Mouse (Mus musculus): ENCODE data around the gene Cxxc4. TPM values are rescaled to one million over a fixed set of nuclear protein-coding genes. Genes with fewer than 3 reads are reported as not detected.
"Not testable (repeated sequence)": the region's sequence is repeated elsewhere in the genome, so short reads cannot be mapped to it uniquely, and the experiment has no call there.

Gene Cxxc4
- total RNA-seq (2018; cell fraction: chromatin; rRNA removed), result under 1 TPM in 1 of 26 experiments, not detected in 25; 0.22 TPM
- not detected for total RNA-seq (2018; cell fraction: cytosol; rRNA removed)
- total RNA-seq (2018; cell fraction: nucleus; rRNA removed), result not detected
- not detected in 3 replicates for polyA plus RNA-seq (2018)

DNA sequence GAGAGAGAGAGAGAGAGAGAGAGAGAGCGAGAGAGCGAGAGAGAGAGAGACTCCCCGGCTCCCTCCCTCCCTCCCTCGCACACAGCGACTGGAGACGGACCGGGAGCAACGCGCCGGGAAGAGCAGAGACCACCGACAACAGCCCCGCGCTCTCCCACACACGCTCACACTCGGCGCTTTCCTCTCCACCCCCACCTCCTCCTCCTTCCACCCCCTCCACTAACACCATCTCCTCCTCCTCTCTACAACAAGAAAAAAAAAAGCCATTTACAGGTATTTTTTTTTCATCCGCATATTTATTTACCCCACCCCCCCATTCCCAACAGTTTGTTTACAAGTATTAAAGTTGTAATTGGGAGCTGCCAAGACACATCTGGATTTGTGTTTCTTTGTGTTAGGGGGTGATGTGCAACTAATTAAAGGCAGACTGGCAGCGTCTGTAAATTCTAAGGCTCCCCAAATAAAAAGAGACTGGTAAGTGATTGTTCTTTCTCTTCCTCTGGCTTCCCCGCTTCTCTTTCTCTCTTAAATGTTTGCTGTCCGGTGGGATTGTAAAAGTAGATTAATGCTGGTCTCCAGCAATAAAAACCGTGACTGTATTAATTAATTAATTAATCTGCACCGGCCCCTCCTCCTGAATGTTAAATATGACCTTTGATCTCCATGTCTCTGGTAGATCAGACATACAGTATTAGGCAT, at the start of gene Cxxc4:
Gene Cxxc4 (plus strand): TSS at position 71 of the 699 bp plus-strand sequence.
- no peak within 1 kb of the TSS for H3K27ac ChIP-seq
- no peak within 1 kb of the TSS for H3K4me3 ChIP-seq (ENCODE audit: inconsistent target)
- no peaks in the 10 kb centered on the region for H3K79me2 ChIP-seq (ENCODE audit: inconsistent target)
- WGBS (ENCODE audit: missing documents), result 10% methylated on average over 16 of the region's 22 CpGs
- no peaks in the 10 kb centered on the region for H3K36me3 ChIP-seq (ENCODE audit: inconsistent target)

DNA sequence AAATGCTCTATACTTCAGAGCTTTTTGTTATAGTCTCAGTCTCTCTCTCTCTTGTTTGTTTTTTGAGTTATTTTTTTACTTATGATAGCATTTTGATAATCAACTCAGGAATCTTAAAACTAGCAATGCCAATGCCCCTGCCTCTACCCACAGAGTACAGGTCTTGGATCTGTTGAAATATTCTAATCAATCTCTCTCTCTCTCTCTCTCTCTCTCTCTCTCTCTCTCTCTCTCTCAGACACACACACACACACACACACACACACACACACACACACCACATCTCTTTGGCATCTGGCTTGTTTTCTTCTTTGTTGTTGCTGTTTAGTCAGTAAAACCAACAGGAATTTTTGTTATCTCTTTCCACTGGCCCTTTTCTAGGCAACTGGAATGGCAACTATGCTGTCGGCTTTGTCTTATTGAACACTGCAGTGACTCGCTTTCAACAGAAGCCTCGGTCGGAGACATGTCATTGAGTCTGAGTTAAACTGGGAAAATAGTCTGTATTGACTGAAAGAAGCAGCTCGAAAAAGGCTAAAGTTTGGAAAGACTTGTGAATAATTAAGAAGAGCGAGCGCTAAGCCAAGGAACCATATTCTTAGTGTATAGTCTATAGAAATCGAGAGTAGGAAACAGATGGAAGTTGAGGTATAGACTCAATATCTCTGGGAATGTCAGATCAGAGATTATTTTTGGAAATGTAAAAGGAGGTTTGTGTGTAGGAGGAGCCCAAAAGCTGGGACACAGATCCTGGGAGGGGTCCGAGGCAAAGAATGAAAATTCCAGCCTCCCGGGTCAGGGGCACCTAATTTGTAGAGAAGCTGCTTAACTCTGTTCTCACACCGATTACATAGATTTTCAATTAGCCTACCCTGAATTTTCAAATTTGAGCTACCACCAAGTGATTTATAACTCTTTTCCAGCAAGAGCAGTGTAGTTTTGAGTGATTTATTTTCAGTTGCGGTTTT, 47.0 kb upstream of the Cxxc4 start:
- H3K27ac ChIP-seq, result no peak overlapping the region
- no peaks in the 10 kb centered on the region for H3K79me2 ChIP-seq (ENCODE audit: inconsistent target)
- no peaks in the 10 kb centered on the region for H3K36me3 ChIP-seq (ENCODE audit: inconsistent target)
- no peak overlapping the region for H3K4me3 ChIP-seq (ENCODE audit: inconsistent target)
- WGBS (ENCODE audit: missing documents), result 76% methylated on average over 12 of the region's 12 CpGs

DNA sequence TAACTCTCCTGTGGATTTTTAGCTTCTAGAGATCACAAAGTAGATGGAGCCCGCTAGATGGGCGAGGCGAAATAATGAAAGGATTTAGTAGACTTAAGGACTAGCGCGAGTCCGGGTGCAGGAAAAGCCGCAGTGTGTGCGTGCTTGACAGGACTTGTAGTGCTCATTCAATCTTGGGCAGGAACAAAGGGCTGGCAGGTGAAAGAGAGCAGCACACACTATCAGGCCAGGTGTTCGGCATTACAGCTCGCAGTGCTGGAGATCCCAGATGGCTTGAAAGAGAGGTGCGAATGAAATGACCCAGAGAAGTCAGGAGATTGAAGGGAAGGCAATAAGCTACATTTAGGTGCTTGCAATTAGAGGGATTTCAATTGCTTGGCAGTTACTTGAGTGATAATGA, 46.2 kb upstream of the Cxxc4 start:
- Histone ChIP-seq H3K36me3 (ENCODE audit: inconsistent target) (no peaks in the 10 kb centered on the region), H3K27ac (no peak overlapping the region), H3K4me3 (ENCODE audit: inconsistent target) (no peak overlapping the region), H3K79me2 (ENCODE audit: inconsistent target) (no peaks in the 10 kb centered on the region)
- 41% methylated on average over 11 of the region's 11 CpGs for WGBS (ENCODE audit: missing documents)

DNA sequence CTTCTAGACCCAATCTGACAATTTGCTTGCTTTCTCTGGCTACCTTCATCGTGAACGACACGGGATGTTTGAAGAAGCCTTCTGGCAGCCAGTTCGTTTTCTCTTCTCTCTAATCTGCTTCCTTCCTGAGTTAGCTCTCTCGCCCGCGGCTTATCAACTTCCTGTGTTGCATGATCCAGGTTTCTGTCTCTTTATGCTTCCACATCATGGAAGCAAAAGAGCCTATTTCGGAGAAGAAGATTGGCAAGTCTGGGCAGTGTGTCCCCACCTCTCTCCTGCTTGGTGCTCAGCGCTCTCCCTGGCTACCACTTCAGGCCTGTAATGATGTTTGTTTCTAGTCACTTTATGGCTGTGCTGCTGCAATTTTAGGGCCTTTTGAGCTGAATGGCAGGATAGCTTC, 36.4 kb upstream of the Cxxc4 start:
- no peaks in the 10 kb centered on the region for H3K36me3 ChIP-seq (ENCODE audit: inconsistent target)

DNA sequence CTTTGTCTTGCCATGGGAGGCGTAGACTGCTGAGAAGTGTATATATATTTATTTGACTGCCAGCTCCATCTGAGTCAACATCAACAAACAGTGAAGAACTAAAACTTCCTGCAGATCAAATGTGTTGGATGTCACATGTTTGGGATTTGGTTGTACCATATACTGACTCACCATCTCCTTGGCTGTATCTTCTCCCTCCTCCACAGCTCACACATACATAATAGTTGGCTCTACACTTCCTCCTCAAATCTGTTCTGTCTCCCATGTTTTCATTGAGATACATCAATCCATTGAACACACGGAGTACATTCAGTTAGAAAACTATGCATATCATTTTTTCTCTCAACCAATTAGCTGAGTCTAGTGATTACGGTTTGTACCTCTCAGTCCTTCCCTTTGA, 29.7 kb upstream of the Cxxc4 start:
- WGBS (ENCODE audit: missing documents), result 96% methylated on average over 3 of the region's 3 CpGs
- Histone ChIP-seq H3K4me3 (ENCODE audit: inconsistent target) (no peak overlapping the region), H3K36me3 (ENCODE audit: inconsistent target) (no peaks in the 10 kb centered on the region), H3K79me2 (ENCODE audit: inconsistent target) (no peaks in the 10 kb centered on the region), H3K27ac (no peak overlapping the region)

More for the DNA sequence above, 36.4 kb upstream of the Cxxc4 start:
- Histone ChIP-seq H3K4me3 (ENCODE audit: inconsistent target) (no peak overlapping the region), H3K27ac (no peak overlapping the region), H3K79me2 (ENCODE audit: inconsistent target) (no peaks in the 10 kb centered on the region)
- 5% methylated on average over 9 of the region's 9 CpGs for WGBS (ENCODE audit: missing documents)

DNA sequence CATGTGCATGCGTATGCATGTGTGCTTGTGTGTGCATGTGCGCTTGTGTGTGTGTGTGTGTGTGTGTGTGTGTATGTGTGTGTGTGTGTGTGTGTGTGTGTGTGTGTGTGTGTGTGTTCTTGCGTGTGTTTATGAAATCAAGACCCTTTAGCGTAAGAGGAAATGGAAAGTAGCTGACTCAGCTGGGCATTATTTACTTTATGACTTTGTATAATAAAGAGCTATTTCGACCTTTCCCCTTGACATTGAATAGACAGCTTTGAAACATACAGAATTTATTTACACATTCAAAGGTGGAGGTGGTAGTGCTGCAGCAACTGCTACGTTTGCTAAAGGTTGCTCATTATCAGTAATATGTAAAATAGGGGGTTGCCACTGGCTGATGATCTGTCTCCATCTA, 25.3 kb upstream of the Cxxc4 start:
- H3K27ac ChIP-seq, result no peak overlapping the region
- H3K4me3 ChIP-seq (ENCODE audit: inconsistent target), result no peak overlapping the region
- H3K36me3 ChIP-seq (ENCODE audit: inconsistent target), result no peaks in the 10 kb centered on the region
- WGBS (ENCODE audit: missing documents), result 70% methylated on average over 5 of the region's 6 CpGs
- no peaks in the 10 kb centered on the region for H3K79me2 ChIP-seq (ENCODE audit: inconsistent target)

DNA sequence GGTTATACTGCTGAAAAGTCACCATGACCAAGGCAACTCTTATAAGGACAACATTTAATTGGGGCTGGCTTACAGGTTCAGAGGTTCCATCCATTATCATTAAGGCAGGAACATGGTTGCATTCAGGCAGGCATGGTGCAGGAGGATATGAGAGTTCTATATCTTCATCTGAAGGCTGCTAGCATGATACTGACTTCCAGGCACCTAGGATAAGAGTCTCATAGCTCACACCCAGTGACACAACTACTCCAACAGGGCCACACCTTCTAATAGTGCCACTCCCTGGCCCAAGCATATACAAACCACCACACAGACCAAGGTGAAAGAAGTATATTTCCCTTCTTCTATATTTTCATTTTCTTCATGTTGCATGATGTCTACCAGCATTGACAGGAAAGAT, 16.4 kb upstream of the Cxxc4 start:
- H3K36me3 ChIP-seq (ENCODE audit: inconsistent target); H3K4me3 ChIP-seq (ENCODE audit: inconsistent target); H3K27ac ChIP-seq; H3K79me2 ChIP-seq (ENCODE audit: inconsistent target): not testable (repeated sequence)

DNA sequence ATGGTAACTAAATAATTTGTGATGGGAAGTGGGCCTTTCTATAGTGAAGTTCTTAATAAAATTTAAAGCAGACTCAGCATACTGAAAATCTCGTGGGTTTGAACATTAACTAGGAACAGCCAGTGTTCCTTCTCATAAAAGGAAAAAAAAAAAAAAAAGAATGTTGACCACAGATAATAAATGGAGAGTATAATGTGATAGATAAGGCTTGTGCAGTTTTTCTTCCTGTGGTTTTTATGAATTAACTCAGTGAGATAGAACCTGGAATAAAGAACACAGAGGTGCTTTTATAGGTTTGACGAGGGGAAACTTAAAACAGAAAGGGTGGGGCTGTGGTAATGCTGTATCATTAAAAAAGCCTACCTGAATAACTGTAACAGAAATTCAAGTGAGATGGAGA, 15.3 kb upstream of the Cxxc4 start:
- Histone ChIP-seq H3K4me3 (ENCODE audit: inconsistent target) (no peak overlapping the region), H3K27ac (no peak overlapping the region), H3K79me2 (ENCODE audit: inconsistent target) (no peaks in the 10 kb centered on the region), H3K36me3 (ENCODE audit: inconsistent target) (no peaks in the 10 kb centered on the region)
- WGBS (ENCODE audit: missing documents), result 57% methylated on average over 2 of the region's 2 CpGs

DNA sequence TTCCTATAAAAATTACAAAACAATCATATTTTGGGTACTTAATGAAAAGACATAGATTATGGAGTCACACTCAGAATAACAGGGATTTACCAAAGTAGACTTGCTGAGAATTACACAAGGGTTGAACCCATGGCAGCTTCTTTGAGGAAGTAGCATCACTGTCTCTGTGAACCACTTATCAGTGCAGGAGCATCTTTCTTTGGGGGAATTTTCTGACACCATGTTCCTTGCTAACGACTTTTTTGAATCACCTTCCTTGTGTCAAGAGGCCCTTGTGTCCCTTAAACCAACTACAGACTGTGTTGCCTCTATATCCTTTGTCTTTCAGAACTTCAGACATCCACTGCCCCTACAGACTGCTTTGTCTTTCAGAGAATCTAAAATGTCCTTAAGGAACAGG, 13.7 kb upstream of the Cxxc4 start:
- H3K36me3 ChIP-seq (ENCODE audit: inconsistent target), result no peaks in the 10 kb centered on the region
- H3K79me2 ChIP-seq (ENCODE audit: inconsistent target), result no peaks in the 10 kb centered on the region
- 41% methylated on average over 1 of the region's 1 CpGs for whole genome bisulfite sequencing (ENCODE audit: missing documents)
- H3K4me3 ChIP-seq (ENCODE audit: inconsistent target), result no peak overlapping the region
- no peak overlapping the region for H3K27ac ChIP-seq

DNA sequence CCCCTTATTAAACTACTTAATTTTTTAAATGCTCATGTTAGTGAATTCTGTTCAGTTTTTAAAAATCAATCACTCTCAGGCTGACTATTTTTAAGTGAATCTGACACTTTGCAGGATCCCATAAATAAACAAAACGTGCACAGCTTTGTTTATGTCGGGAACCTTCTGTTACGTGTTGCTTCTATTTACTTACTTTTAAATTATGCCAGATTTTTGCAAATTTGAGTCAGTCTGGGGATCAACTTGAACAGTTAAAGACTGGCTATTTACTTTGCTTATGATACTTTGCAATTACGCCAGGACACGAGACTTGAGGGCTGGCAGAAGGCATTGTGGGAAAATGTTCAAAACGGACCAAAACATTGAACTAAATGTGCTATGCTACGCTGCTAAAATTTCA, 12.3 kb upstream of the Cxxc4 start:
- whole genome bisulfite sequencing (ENCODE audit: missing documents), result 97% methylated on average over 7 of the region's 7 CpGs
- Histone ChIP-seq H3K4me3 (ENCODE audit: inconsistent target) (no peak overlapping the region), H3K79me2 (ENCODE audit: inconsistent target) (no peaks in the 10 kb centered on the region), H3K27ac (no peak overlapping the region), H3K36me3 (ENCODE audit: inconsistent target) (no peaks in the 10 kb centered on the region)

DNA sequence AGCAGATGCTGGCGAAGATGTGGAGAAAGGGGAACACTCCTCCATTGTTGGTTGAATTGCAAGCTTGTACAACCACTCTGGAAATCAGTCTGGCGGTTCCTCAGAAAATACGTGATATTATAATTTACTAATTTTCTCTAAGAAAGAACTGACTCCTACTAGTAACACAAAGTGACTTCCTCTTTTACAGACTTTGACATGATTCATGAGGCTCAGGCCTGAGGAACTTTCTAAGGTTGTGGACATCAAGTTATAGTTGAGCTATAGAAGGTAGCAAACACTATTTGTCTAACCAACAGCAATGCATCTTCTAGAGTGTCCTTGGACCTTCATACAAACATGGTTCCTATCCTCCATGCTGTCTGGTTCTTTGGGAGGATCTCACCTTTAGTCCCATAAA, 10.4 kb upstream of the Cxxc4 start:
- no peak overlapping the region for H3K27ac ChIP-seq
- no peaks in the 10 kb centered on the region for H3K79me2 ChIP-seq (ENCODE audit: inconsistent target)
- WGBS (ENCODE audit: missing documents), result 24% methylated on average over 3 of the region's 3 CpGs
- no peak overlapping the region for H3K4me3 ChIP-seq (ENCODE audit: inconsistent target)
- no peaks in the 10 kb centered on the region for H3K36me3 ChIP-seq (ENCODE audit: inconsistent target)

DNA sequence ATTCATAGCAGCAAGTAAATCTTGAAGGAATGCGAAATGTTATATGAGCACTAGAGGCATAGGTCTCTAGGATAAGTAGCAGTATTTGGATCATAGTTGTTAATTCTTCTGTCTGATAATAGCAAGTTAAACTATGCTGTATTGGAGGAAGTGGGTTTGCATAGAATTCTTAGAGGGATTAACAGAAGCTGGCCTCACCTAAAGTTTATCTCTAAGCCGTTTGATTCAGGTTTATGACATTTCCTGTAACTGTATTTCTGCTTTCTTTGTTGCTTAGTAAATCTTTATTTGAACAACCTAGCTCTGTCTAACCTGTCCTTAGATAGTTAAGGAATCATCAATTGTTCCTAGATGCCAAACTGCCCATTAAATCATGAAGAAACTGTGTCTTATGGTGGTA, 3.5 kb upstream of the Cxxc4 start:
- WGBS (ENCODE audit: missing documents), result 64% methylated on average over 2 of the region's 2 CpGs
- Histone ChIP-seq H3K36me3 (ENCODE audit: inconsistent target) (no peaks in the 10 kb centered on the region), H3K4me3 (ENCODE audit: inconsistent target) (no peak overlapping the region), H3K79me2 (ENCODE audit: inconsistent target) (no peaks in the 10 kb centered on the region), H3K27ac (no peak overlapping the region)

DNA sequence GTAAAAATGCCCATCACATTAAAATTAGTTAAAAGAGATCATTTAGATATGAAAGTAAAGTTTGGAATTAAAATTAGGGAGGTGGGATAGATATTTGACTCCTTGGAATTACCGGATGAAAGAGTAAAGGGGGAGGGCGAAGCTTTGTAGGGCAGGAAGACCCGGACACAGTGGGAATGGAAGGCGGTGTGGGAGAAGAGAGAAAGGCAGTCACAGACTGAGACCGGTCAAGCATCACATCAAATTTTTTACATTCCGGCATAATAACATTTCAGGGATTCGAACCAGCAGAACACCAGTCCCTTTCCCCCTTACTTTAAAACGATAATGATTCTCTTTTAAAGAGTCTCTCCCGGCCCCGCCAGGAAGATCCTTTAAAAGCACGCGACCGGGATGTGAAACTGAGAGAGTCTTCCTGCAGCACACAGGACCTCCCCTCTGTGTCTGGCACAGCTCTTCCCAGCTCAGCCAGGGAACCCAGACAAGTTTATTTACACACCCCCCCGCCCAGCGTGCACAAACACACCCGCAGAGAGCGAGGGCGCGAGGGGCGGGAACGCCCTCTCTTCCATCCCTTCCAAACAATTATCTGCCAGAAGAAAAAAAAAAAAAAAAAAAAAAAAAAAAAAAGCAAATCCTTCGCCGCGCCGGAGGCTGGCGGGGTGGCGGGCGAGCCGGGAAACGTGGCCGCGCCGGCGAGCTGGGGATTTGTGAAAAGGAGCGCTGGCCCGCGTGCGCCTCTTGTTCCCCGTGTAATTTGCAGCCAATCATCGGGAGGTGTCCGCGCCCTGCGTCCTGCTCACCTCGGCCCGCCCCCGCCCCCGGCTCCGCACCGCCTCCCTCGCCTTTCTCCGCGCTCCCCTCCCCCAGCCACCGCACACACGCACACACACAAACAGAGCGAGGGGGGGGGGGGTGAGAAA, 532 bp upstream of the Cxxc4 start:
- no peaks in the 10 kb centered on the region for H3K36me3 ChIP-seq (ENCODE audit: inconsistent target)
- no peak overlapping the region for H3K4me3 ChIP-seq (ENCODE audit: inconsistent target)
- 3% methylated on average over 36 of the region's 55 CpGs for WGBS (ENCODE audit: missing documents)
- no peaks in the 10 kb centered on the region for H3K79me2 ChIP-seq (ENCODE audit: inconsistent target)
- no peak overlapping the region for H3K27ac ChIP-seq

DNA sequence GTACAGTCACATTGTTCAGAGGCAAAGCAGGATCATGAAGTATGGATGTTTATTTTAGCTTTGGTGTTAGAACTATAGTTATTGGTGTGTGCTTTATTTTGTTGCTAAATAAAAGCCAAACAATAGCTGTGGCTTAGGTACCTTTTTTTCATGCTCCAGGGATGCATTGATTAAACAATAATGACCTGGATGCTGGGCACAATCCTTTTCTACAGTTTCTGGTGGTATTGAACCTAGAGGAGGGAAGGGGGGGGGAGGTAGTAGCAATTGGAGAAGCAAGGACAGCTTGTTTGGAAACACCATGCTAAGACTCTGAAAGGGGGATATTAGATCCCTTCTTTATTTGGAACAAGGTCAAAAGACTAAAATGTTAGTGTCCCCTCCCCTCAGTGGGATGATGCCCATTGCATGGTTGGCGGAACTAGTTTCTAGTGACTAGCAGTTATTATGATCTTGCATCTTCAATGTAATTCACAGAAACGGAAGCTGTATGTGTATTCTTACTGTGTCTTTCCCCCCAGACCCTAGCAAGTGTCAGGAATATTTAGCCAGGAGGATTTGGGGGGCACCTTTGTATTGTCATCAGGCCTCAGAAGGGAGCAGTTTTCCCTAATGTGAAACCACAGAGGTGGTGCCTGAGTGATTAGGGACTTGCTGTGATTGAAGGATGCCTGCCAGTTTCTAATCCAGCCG, 975 bp downstream of the Cxxc4 start:
- H3K36me3 ChIP-seq (ENCODE audit: inconsistent target), result no peaks in the 10 kb centered on the region
- 80% methylated on average over 3 of the region's 3 CpGs for WGBS (ENCODE audit: missing documents)
- H3K4me3 ChIP-seq (ENCODE audit: inconsistent target), result no peak overlapping the region
- H3K27ac ChIP-seq, result no peak overlapping the region
- no peaks in the 10 kb centered on the region for H3K79me2 ChIP-seq (ENCODE audit: inconsistent target)
